Mouse (Mus musculus): ENCODE measurements around the gene Psmd7. TPM values are rescaled to one million over a fixed set of nuclear protein-coding genes. Genes with fewer than 3 reads are reported as not detected.

Gene Psmd7
- polyA plus RNA-seq, 1 experiment from 2014 or later = 223 TPM

DNA sequence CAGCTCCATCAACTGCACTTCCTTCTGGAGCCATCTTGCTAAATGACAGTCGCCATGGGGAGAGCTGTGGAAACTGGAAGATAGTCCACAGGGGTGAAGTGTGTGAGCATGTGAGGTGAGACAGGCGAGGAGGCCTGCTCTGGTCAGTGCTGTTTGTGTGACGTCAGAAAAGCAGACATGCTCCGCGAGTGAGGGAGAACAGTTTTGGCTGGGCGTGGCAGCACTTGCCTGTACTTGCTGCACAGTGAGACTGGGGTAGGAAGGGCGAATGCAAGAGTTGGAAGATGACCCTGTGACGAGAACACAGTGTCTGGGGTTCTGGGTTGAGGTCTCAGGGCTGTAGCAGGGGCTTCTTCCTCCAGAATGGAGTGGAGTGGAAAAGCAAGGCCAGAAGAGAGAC lies 41.4 kb downstream of the Psmd7 start:
- Histone ChIP-seq H3K36me3 (ENCODE audit: control insufficient read depth, insufficient read depth, low read length) (no peaks in the 10 kb centered on the region), H3K9ac (ENCODE audit: low read depth, low read length) (no peak overlapping the region), H3K4me3 (ENCODE audit: low read depth, low read length) (no peak overlapping the region; the same call in 1 of the 2 replicates), H3K4me2 (peak overlapping the region; percentile 22; the same call in 1 of the 2 replicates), H3K9me3 (replicated peaks; ENCODE audit: control insufficient read depth, low read length) (no peaks in the 10 kb centered on the region), H3K27me3 (ENCODE audit: control insufficient read depth, insufficient read depth, low read length) (no peaks in the 10 kb centered on the region), H3K4me1 (ENCODE audit: control insufficient read depth, insufficient read depth, low read length) (peaks cover 18% of the 10 kb centered on the region), H3K27ac (ENCODE audit: low read depth, low read length) (no peak overlapping the region; the same call in 1 of the 2 replicates)
- ATAC-seq (replicated peaks; ENCODE audit: insufficient number of reproducible peaks, low FRiP score, low TSS enrichment) = no peak
- 78% methylated on average over 8 of the region's 8 CpGs for WGBS (ENCODE audit: insufficient replicate concordance)

DNA sequence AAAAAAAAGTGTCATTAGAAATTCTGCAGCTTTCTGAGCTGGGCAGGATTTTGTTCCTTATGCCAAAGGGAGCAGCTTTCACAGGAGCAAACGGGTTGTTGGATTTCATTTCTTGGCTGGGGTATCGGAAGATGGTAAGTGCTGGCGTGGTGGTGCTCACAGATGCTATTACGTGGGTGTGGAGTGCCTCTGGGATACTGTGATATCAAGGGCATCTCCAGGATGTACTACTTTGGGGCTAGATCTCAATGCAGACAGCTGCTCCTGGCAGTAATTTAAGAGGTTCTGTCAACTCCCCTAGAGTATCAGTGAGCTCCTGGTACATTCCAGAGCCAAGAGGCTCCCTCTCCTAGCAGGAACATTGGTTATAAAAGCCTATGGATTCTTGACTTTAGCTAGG lies 42.1 kb downstream of the Psmd7 start:
- Histone ChIP-seq H3K4me3 (ENCODE audit: low read depth, low read length) (peak overlapping the region; percentile 0; the same call in 1 of the 2 replicates), H3K27me3 (ENCODE audit: control insufficient read depth, insufficient read depth, low read length) (no peaks in the 10 kb centered on the region), H3K36me3 (ENCODE audit: control insufficient read depth, insufficient read depth, low read length) (no peaks in the 10 kb centered on the region), H3K4me1 (ENCODE audit: control insufficient read depth, insufficient read depth, low read length) (peaks cover 21% of the 10 kb centered on the region), H3K9me3 (replicated peaks; ENCODE audit: control insufficient read depth, low read length) (no peaks in the 10 kb centered on the region), H3K27ac (ENCODE audit: low read depth, low read length) (no peak overlapping the region), H3K4me2 (peak overlapping the region; percentile 46), H3K9ac (ENCODE audit: low read depth, low read length) (no peak overlapping the region)
- no peak for ATAC-seq (replicated peaks; ENCODE audit: insufficient number of reproducible peaks, low FRiP score, low TSS enrichment)
- 86% methylated on average over 4 of the region's 4 CpGs for WGBS (ENCODE audit: insufficient replicate concordance)

DNA sequence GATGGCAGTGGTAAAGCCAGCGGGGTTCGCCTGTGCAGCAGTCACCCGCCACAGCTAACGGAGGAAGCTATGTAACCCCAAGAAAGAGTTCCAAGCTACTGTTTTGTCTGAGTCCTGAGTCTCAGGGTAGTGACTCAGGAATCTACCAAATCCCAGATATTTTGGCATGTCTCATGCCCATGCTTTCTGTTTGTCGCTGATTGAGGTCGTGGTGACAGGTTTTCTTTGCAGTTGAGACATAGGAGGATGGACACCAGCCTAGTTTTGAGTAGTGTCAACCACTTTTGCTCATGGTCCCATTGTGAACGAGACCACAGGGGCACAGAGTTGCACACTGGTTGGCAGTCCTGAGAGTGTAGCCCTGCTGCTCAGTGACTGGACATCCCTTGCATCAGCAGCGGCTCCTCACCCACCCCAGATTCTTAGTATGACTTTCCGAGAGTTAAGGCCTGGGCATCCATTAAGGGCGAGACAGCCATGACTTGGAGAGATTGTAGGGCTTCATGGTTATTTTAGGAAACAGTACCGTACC lies 42.6 kb downstream of the Psmd7 start:
- Histone ChIP-seq H3K9ac (ENCODE audit: low read depth, low read length) (no peak overlapping the region), H3K27ac (ENCODE audit: low read depth, low read length) (no peak overlapping the region), H3K27me3 (ENCODE audit: control insufficient read depth, insufficient read depth, low read length) (no peaks in the 10 kb centered on the region), H3K4me3 (ENCODE audit: low read depth, low read length) (peak overlapping the region; percentile 0; the same call in 1 of the 2 replicates), H3K4me1 (ENCODE audit: control insufficient read depth, insufficient read depth, low read length) (peaks cover 23% of the 10 kb centered on the region), H3K9me3 (replicated peaks; ENCODE audit: control insufficient read depth, low read length) (no peaks in the 10 kb centered on the region), H3K36me3 (ENCODE audit: control insufficient read depth, insufficient read depth, low read length) (no peaks in the 10 kb centered on the region), H3K4me2 (peak overlapping the region; percentile 46)
- no peak for ATAC-seq (replicated peaks; ENCODE audit: insufficient number of reproducible peaks, low FRiP score, low TSS enrichment)
- WGBS (ENCODE audit: insufficient replicate concordance) = 84% methylated on average over 11 of the region's 11 CpGs

DNA sequence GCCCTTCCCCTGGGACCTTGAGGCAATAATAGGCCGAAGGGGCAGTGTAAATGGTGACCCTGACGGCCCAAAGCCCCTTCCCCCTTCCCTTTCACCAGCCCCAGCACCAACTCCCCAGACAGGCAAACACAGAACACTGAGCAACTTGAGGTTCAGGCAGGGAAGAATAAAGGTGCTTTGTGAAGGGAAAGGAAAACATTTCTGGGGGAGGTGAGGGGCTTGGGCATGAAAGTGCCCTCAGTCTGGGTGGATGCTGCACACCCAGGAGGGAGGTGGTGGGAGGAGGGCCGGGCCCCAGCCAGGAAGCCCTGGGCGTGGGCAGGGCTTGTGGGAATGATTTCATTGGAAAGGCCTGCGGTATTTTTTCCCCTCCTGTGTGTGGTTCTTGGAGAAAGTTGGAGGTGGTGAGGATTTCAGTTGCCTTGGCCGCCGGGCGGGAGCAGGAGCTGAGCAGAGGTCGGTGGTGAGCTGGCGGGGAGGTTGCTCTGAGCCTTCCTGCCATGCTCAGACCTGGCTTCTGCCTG lies 43.6 kb downstream of the Psmd7 start:
- Histone ChIP-seq H3K4me1 (ENCODE audit: control insufficient read depth, insufficient read depth, low read length) (peaks cover 27% of the 10 kb centered on the region), H3K27ac (ENCODE audit: low read depth, low read length) (peak overlapping the region; percentile 79), H3K4me2 (peak overlapping the region; percentile 46), H3K36me3 (ENCODE audit: control insufficient read depth, insufficient read depth, low read length) (no peaks in the 10 kb centered on the region), H3K9ac (ENCODE audit: low read depth, low read length) (peak overlapping the region; percentile 50; the same call in 1 of the 2 replicates), H3K27me3 (ENCODE audit: control insufficient read depth, insufficient read depth, low read length) (no peaks in the 10 kb centered on the region), H3K4me3 (ENCODE audit: low read depth, low read length) (no peak overlapping the region), H3K9me3 (replicated peaks; ENCODE audit: control insufficient read depth, low read length) (no peaks in the 10 kb centered on the region)
- WGBS (ENCODE audit: insufficient replicate concordance) = 39% methylated on average over 10 of the region's 10 CpGs
- ATAC-seq (replicated peaks; ENCODE audit: insufficient number of reproducible peaks, low FRiP score, low TSS enrichment) = no peak; the same call in 1 of the 2 replicates

DNA sequence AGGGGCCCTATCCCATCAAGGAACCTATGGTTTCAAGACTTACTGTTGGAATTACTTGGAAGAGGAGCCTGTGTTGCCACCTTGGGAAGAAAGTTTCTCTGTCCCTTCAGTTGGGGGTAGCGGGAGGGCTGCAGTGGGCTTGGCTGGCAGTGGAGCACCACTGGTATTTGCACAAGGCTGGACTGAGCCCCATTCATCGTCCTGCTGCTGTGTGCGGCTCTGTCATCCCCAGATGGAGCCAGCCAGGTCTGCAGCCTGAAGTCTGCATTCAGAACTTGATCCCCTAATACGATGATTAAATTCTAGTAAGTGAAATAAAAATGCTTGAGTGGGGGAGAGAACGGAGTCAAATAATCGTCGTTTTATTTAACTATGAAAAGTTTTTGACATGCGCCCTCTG lies 44.1 kb downstream of the Psmd7 start:
- H3K9me3 ChIP-seq (replicated peaks; ENCODE audit: control insufficient read depth, low read length) = no peaks in the 10 kb centered on the region
- H3K27ac ChIP-seq (ENCODE audit: low read depth, low read length) = peak overlapping the region; percentile 79
- WGBS (ENCODE audit: insufficient replicate concordance) = 81% methylated on average over 8 of the region's 8 CpGs
- no peaks in the 10 kb centered on the region for H3K36me3 ChIP-seq (ENCODE audit: control insufficient read depth, insufficient read depth, low read length)
- H3K9ac ChIP-seq (ENCODE audit: low read depth, low read length) = no peak overlapping the region
- no peak for ATAC-seq (replicated peaks; ENCODE audit: insufficient number of reproducible peaks, low FRiP score, low TSS enrichment)
- H3K4me3 ChIP-seq (ENCODE audit: low read depth, low read length) = no peak overlapping the region
- H3K4me2 ChIP-seq = no peak overlapping the region
- H3K27me3 ChIP-seq (ENCODE audit: control insufficient read depth, insufficient read depth, low read length) = no peaks in the 10 kb centered on the region
- H3K4me1 ChIP-seq (ENCODE audit: control insufficient read depth, insufficient read depth, low read length) = peaks cover 27% of the 10 kb centered on the region

DNA sequence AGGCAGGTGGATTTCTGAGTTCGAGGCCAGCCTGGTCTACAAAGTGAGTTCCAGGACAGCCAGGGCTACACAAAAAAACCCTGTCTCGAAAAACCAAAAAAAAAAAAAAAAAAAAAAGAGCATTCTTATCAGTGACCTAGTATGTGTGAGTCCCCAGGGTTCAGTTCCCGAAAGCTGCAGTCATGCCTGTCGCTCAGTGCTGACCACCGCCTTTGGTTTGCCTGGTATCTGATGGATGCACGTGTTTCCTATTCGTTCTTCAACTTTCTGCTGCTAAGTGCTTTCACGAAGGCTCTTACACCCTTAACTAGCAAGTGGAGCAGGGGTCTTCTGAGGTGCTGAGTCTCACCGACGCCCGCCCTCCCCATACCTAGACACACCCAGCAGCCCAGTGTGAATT lies 44.5 kb downstream of the Psmd7 start:
- Histone ChIP-seq H3K4me1 (ENCODE audit: control insufficient read depth, insufficient read depth, low read length) (peaks cover 27% of the 10 kb centered on the region), H3K36me3 (ENCODE audit: control insufficient read depth, insufficient read depth, low read length) (no peaks in the 10 kb centered on the region), H3K27me3 (ENCODE audit: control insufficient read depth, insufficient read depth, low read length) (no peaks in the 10 kb centered on the region), H3K27ac (ENCODE audit: low read depth, low read length) (peak overlapping the region; percentile 79; the same call in 1 of the 2 replicates), H3K4me2 (no peak overlapping the region), H3K9me3 (replicated peaks; ENCODE audit: control insufficient read depth, low read length) (no peaks in the 10 kb centered on the region), H3K9ac (ENCODE audit: low read depth, low read length) (no peak overlapping the region), H3K4me3 (ENCODE audit: low read depth, low read length) (no peak overlapping the region)
- 75% methylated on average over 10 of the region's 11 CpGs for WGBS (ENCODE audit: insufficient replicate concordance)
- ATAC-seq (replicated peaks; ENCODE audit: insufficient number of reproducible peaks, low FRiP score, low TSS enrichment) = no peak

DNA sequence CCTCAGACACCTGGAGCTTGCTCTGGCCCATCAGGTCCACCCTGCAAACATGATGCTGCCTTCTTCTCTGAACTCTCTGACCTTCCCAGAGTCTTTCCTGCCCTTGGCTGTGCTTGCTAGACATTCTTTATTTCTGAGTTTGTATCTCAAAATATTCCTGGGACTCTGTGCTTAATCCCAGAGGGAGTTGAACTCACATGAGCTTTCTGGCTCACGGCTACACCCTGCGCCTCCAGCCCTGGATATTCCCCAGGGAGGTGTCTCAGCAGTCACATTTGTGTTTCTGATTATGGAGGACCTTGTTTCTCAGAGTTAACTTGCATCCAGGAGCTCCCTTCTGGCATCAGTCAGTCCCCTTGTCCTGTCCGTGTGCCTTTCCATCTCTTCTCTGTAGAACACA lies 46.1 kb downstream of the Psmd7 start:
- ATAC-seq (replicated peaks; ENCODE audit: insufficient number of reproducible peaks, low FRiP score, low TSS enrichment) = no peak
- Histone ChIP-seq H3K9ac (ENCODE audit: low read depth, low read length) (no peak overlapping the region), H3K27ac (ENCODE audit: low read depth, low read length) (no peak overlapping the region), H3K4me1 (ENCODE audit: control insufficient read depth, insufficient read depth, low read length) (peaks cover 33% of the 10 kb centered on the region), H3K4me3 (ENCODE audit: low read depth, low read length) (no peak overlapping the region), H3K4me2 (no peak overlapping the region), H3K36me3 (ENCODE audit: control insufficient read depth, insufficient read depth, low read length) (no peaks in the 10 kb centered on the region), H3K27me3 (ENCODE audit: control insufficient read depth, insufficient read depth, low read length) (no peaks in the 10 kb centered on the region), H3K9me3 (replicated peaks; ENCODE audit: control insufficient read depth, low read length) (no peaks in the 10 kb centered on the region)
- 71% methylated on average over 3 of the region's 3 CpGs for WGBS (ENCODE audit: insufficient replicate concordance)

DNA sequence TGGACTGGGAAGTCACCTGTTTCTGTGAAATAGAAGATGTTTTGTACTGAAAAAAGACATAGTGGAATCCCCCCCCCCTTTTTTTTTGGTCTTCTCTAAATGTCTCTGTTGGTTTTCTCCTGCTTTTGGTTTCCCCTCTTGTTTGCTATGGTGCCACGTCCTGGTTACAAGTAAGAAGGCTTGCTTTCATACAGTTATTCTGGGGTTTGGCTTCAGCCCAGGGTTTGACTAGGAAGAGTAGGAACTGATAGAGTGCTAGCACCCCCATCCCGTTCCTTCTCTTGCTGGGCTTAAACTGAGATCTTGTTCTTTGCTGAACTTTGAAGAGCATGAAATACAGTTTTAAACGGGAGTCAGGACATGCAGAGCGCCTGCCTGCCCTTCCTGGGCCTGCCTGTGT lies 46.9 kb downstream of the Psmd7 start:
- no peak overlapping the region for H3K27ac ChIP-seq (ENCODE audit: low read depth, low read length)
- ATAC-seq (replicated peaks; ENCODE audit: insufficient number of reproducible peaks, low FRiP score, low TSS enrichment) = no peak
- no peaks in the 10 kb centered on the region for H3K36me3 ChIP-seq (ENCODE audit: control insufficient read depth, insufficient read depth, low read length)
- no peaks in the 10 kb centered on the region for H3K27me3 ChIP-seq (ENCODE audit: control insufficient read depth, insufficient read depth, low read length)
- H3K9me3 ChIP-seq (replicated peaks; ENCODE audit: control insufficient read depth, low read length) = no peaks in the 10 kb centered on the region
- peaks cover 28% of the 10 kb centered on the region for H3K4me1 ChIP-seq (ENCODE audit: control insufficient read depth, insufficient read depth, low read length)
- 86% methylated on average over 4 of the region's 4 CpGs for WGBS (ENCODE audit: insufficient replicate concordance)
- no peak overlapping the region for H3K4me3 ChIP-seq (ENCODE audit: low read depth, low read length)
- no peak overlapping the region for H3K9ac ChIP-seq (ENCODE audit: low read depth, low read length)
- H3K4me2 ChIP-seq = no peak overlapping the region

DNA sequence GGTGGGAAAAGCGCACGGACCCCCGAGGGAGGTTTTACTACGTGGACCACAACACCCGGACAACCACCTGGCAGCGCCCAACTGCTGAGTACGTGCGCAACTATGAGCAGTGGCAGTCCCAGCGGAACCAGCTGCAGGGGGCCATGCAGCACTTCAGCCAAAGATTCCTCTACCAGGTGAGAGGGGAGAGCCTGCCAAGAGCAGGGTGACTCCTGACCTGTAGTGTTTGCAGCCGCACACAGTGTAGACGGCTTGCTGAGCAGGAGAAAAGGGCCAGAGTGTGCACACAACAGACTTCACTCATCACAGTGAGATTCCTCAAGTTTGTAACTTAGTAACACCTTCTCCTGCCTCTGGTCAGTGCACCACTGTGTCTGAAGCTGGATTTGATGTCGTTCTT lies 47.6 kb downstream of the Psmd7 start:
- Histone ChIP-seq H3K27me3 (ENCODE audit: control insufficient read depth, insufficient read depth, low read length) (no peaks in the 10 kb centered on the region), H3K4me2 (no peak overlapping the region), H3K9ac (ENCODE audit: low read depth, low read length) (no peak overlapping the region), H3K9me3 (replicated peaks; ENCODE audit: control insufficient read depth, low read length) (no peaks in the 10 kb centered on the region), H3K36me3 (ENCODE audit: control insufficient read depth, insufficient read depth, low read length) (no peaks in the 10 kb centered on the region), H3K4me3 (ENCODE audit: low read depth, low read length) (no peak overlapping the region), H3K4me1 (ENCODE audit: control insufficient read depth, insufficient read depth, low read length) (peaks cover 21% of the 10 kb centered on the region), H3K27ac (ENCODE audit: low read depth, low read length) (no peak overlapping the region)
- WGBS (ENCODE audit: insufficient replicate concordance) = 82% methylated on average over 12 of the region's 12 CpGs
- no peak for ATAC-seq (replicated peaks; ENCODE audit: insufficient number of reproducible peaks, low FRiP score, low TSS enrichment)

Data from heart, embryonic 11.5 days (tissue).